Mouse (Mus musculus) CH12.LX (cell line): ENCODE results near the gene Taf10. TPM values are rescaled to one million over a fixed set of nuclear protein-coding genes. Genes with fewer than 3 reads are reported as not detected.

Source experiments
- DNase-seq: peaks from one replicate; pipeline ENCODE4 v3.0.0-alpha.2; 2013; ENCODE audit errors: extremely low read depth
- H3K27ac ChIP-seq: 2 replicates; pipeline ENCODE4 v1.5.1; 2012; ENCODE audit warnings: low read depth, mild to moderate bottlenecking, control low read depth, moderate library complexity; ENCODE audit not compliant: insufficient read depth
- H3K27me3 ChIP-seq: replicated peaks from 2 replicates; pipeline ENCODE3; 2012; ENCODE audit warnings: inconsistent platforms
- H3K36me3 ChIP-seq, 2 experiments: replicated peaks in 1 of 2; 2 replicates each; pipeline versions ENCODE3 to v1.6.1; 2012; ENCODE audit warnings: inconsistent platforms in 1 of 2, low read length in 1 of 2, mild to moderate bottlenecking in 1 of 2, mixed read lengths in 1 of 2, moderate library complexity in 1 of 2; ENCODE audit not compliant: control insufficient read depth in 1 of 2, insufficient read depth in 1 of 2
- H3K4me1 ChIP-seq, 2 experiments: 2 replicates each; pipeline ENCODE4 v1.6.1; 2012; ENCODE audit warnings: inconsistent platforms in 1 of 2, moderate library complexity in 1 of 2; ENCODE audit not compliant: insufficient read depth in 2 of 2, control insufficient read depth in 1 of 2
- H3K4me2 ChIP-seq: 2 replicates; pipeline ENCODE4 v1.6.1; 2012; ENCODE audit warnings: low read depth, mild to moderate bottlenecking, control low read depth; ENCODE audit not compliant: poor library complexity, insufficient read depth, severe bottlenecking
- H3K4me3 ChIP-seq, 3 experiments: fragments of 150-350 bp in 1 of 3; sonication (generic) in 1 of 3; replicated peaks in 1 of 3; 2 replicates each; pipeline versions ENCODE3 to v1.5.1; 2011 to 2012; ENCODE audit warnings: low read depth in 2 of 3, low read length in 2 of 3, mild to moderate bottlenecking in 2 of 3, moderate library complexity in 2 of 3, control low read depth in 1 of 3, improper control_type of control experiment in 1 of 3, inconsistent platforms in 1 of 3, mixed read lengths in 1 of 3; ENCODE audit not compliant: poor library complexity in 1 of 3
- H3K79me2 ChIP-seq: replicated peaks from 2 replicates; pipeline ENCODE4 v1.6.1; 2012; ENCODE audit warnings: mild to moderate bottlenecking, moderate library complexity; ENCODE audit not compliant: control insufficient read depth, poor library complexity, insufficient read depth, severe bottlenecking; ENCODE audit errors: extremely low read depth
- H3K9ac ChIP-seq: 2 replicates; pipeline ENCODE4 v1.6.1; 2012; ENCODE audit warnings: low read depth, mild to moderate bottlenecking, control low read depth, moderate library complexity; ENCODE audit not compliant: insufficient read depth
- H3K9me3 ChIP-seq: replicated peaks from 2 replicates; pipeline ENCODE3; 2012; ENCODE audit warnings: low read length, inconsistent platforms, mixed read lengths
- CHD2 ChIP-seq: IDR thresholded peaks from 2 replicates; pipeline ENCODE4 v1.6.1; 2011; ENCODE audit warnings: low read length, improper control_type of control experiment
- ELF1 ChIP-seq: IDR thresholded peaks from 2 replicates; pipeline ENCODE4 v1.6.1; 2014; ENCODE audit warnings: low read depth, mild to moderate bottlenecking, inconsistent platforms, low read length, improper control_type of control experiment
- EP300 ChIP-seq: IDR thresholded peaks from 2 replicates; pipeline ENCODE4 v1.6.1; 2011; ENCODE audit warnings: low read length, improper control_type of control experiment
- ETS1 ChIP-seq: conservative IDR thresholded peaks from 2 replicates; pipeline ENCODE4 v1.6.1; 2012; ENCODE audit warnings: low read depth, mild to moderate bottlenecking, inconsistent platforms, low read length, improper control_type of control experiment, moderate library complexity
- GABPA ChIP-seq: IDR thresholded peaks from 2 replicates; pipeline ENCODE4 v1.6.1; 2012; ENCODE audit warnings: low read depth, low read length, improper control_type of control experiment, inconsistent platforms; ENCODE audit not compliant: insufficient replicate concordance
- HCFC1 ChIP-seq: IDR thresholded peaks from 2 replicates; pipeline ENCODE4 v1.6.1; 2012; ENCODE audit warnings: low read depth, mild to moderate bottlenecking, inconsistent platforms, low read length, improper control_type of control experiment
- JUN ChIP-seq: IDR thresholded peaks from 2 replicates; pipeline ENCODE4 v1.6.1; 2011; ENCODE audit warnings: low read depth, mild to moderate bottlenecking, low read length, improper control_type of control experiment, moderate library complexity; ENCODE audit not compliant: insufficient read depth
- MAFK ChIP-seq: IDR thresholded peaks from 2 replicates; pipeline ENCODE4 v1.6.1; 2011; ENCODE audit warnings: low read length, improper control_type of control experiment; ENCODE audit not compliant: insufficient replicate concordance
- MAX ChIP-seq: IDR thresholded peaks from 2 replicates; pipeline ENCODE4 v1.6.1; 2011; ENCODE audit warnings: low read length, improper control_type of control experiment
- MEF2A ChIP-seq: IDR thresholded peaks from 2 replicates; pipeline ENCODE4 v1.6.1; 2014; ENCODE audit warnings: low read depth, mild to moderate bottlenecking, inconsistent platforms, low read length, improper control_type of control experiment, borderline replicate concordance
- MYC ChIP-seq: IDR thresholded peaks from 2 replicates; pipeline ENCODE4 v1.6.1; 2011; ENCODE audit warnings: low read depth, mild to moderate bottlenecking, improper control_type of control experiment, low read length
- NELFE ChIP-seq: IDR thresholded peaks from 2 replicates; pipeline ENCODE4 v1.6.1; 2011; ENCODE audit warnings: low read depth, low read length, improper control_type of control experiment
- NRF1 ChIP-seq: IDR thresholded peaks from 2 replicates; pipeline ENCODE4 v1.6.1; 2014; ENCODE audit warnings: low read depth, mild to moderate bottlenecking, inconsistent platforms, low read length, improper control_type of control experiment, moderate library complexity
- POLR2A ChIP-seq: IDR thresholded peaks from 2 replicates; pipeline ENCODE4 v1.6.1; 2011; ENCODE audit warnings: low read depth, mild to moderate bottlenecking, improper control_type of control experiment, low read length
- POLR2AphosphoS2 ChIP-seq: IDR thresholded peaks from 2 replicates; pipeline ENCODE4 v1.6.1; 2011; ENCODE audit warnings: low read depth, low read length, improper control_type of control experiment
- SIN3A ChIP-seq: IDR thresholded peaks from 2 replicates; pipeline ENCODE4 v1.6.1; 2012; ENCODE audit warnings: low read length, improper control_type of control experiment, inconsistent platforms
- TBP ChIP-seq: conservative IDR thresholded peaks from 2 replicates; pipeline ENCODE4 v1.6.1; 2011; ENCODE audit warnings: low read depth, low read length, improper control_type of control experiment
- UBTF ChIP-seq: IDR thresholded peaks from 2 replicates; pipeline ENCODE4 v1.6.1; 2012; ENCODE audit warnings: low read depth, mild to moderate bottlenecking, inconsistent platforms, low read length, improper control_type of control experiment, moderate library complexity
- ZC3H11A ChIP-seq: IDR thresholded peaks from 2 replicates; pipeline ENCODE4 v1.6.1; 2012; ENCODE audit warnings: low read depth, mild to moderate bottlenecking, inconsistent platforms, low read length, improper control_type of control experiment
- ZNF384 ChIP-seq: IDR thresholded peaks from 2 replicates; pipeline ENCODE4 v1.6.1; 2012; ENCODE audit warnings: low read depth, low read length, improper control_type of control experiment, inconsistent platforms
- dilution Hi-C: fragments of 300-500 bp; cut with MboI; formaldehyde crosslinking; loops from 2 replicates; pipeline ENCODE4 v1.14.3; 2020; ENCODE audit warnings: low sequenced_read_pairs; ENCODE audit not compliant: extremely low pct_unique_long_range_greater_than_20kb, extremely low pct_ligation_motif_present
- in situ Hi-C: fragments of 300-500 bp; cut with MboI; formaldehyde crosslinking; loops from 3 replicates; pipeline ENCODE4 v1.14.3; 2019; ENCODE audit warnings: low sequenced_read_pairs, low pct_ligation_motif_present, low pct_unique_long_range_greater_than_20kb, mixed read lengths
- polyA plus RNA-seq: library from polyadenylated mRNA; unstranded; fragments of >175 nt; gene quantifications from 2 replicates; pipeline ENCODE4 v1.2.1, GENCODE M21; 2012; ENCODE audit warnings: low read depth; ENCODE audit not compliant: insufficient read length
- total RNA-seq, 2 experiments: library from RNA; depleted of rRNA; stranded (reverse); fragments of 300-350 nt in 1 of 2; fragments of >200 nt in 1 of 2; gene quantifications; 2 replicates each; pipeline ENCODE4 v1.2.3; 2012 to 2014

Taf10 gene
- total and polyA plus RNA-seq, 3 experiments, result 259 to 461 (median 330) TPM

DNA sequence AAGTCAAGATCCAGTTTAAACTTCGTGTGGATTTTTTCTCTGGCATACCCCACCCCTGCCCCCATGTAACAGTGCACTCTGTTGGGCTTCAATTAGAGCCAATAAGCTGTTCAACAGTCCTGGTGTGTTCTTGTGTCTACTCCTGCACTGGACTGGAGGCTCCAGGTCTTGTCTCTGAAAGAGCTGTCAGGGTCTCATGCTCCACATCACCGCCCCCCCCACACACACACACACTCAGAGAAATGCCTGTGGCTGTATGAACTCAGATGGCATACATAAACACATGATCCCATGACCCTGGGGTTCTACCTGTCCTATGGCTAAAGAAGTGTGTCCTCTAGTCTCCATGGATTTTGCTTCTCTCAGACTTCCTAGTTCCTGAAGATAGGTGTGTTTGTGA is 31.9 kb upstream of the Taf10 start:
- no peak for DNase-seq
- TF ChIP-seq EP300, result no peak
- no peak for TF ChIP-seq SIN3A
- no peak for TF ChIP-seq POLR2AphosphoS2
- TF ChIP-seq HCFC1, result no peak
- no peak for TF ChIP-seq MAFK
- TF ChIP-seq TBP, result no peak
- TF ChIP-seq NRF1, result no peak
- TF ChIP-seq ZNF384, result no peak
- TF ChIP-seq POLR2A, result no peak
- H3K27ac ChIP-seq, result no peak overlapping the region
- H3K4me3 ChIP-seq, result no peak overlapping the region
- no peaks in the 10 kb centered on the region for H3K9me3 ChIP-seq
- H3K9ac ChIP-seq, result no peak overlapping the region
- no peaks in the 10 kb centered on the region for H3K79me2 ChIP-seq
- in situ Hi-C loops (no loop called here), dilution Hi-C loops (no loop called here)
- no peaks in the 10 kb centered on the region for H3K36me3 ChIP-seq
- no peak overlapping the region for H3K4me2 ChIP-seq
- no peaks in the 10 kb centered on the region for H3K27me3 ChIP-seq
- peaks cover 11 to 32% of the 10 kb centered on the region in 2 experiments for H3K4me1 ChIP-seq

DNA sequence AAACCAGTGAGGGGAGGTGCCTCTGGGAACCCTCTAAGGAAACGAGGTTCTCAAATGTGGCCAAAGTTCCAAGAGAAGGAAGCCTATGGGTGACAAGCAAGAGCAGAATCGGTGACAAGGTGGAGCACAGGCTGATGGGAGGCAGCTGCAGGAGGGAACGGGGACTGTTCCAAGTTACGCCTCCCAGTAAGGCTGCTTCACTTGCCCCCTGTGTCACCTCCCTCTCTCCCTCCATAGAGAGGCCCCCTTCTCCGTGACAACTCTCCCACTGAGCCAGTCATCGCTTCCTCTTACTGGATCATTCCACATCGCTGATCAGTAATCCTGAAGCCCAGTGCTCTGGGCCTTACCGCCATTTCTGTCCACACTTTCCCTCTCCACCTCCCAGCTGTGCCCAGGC is 30.5 kb upstream of the Taf10 start:
- no peaks in the 10 kb centered on the region for H3K36me3 ChIP-seq
- H3K4me2 ChIP-seq, result no peak overlapping the region
- dilution Hi-C loops, result no loop called here
- no peak overlapping the region for H3K9ac ChIP-seq
- H3K9me3 ChIP-seq, result no peaks in the 10 kb centered on the region
- TF ChIP-seq NELFE (no peak), TBP (no peak), POLR2A (no peak), MAX (no peak), ZNF384 (no peak), JUN (no peak), UBTF (no peak), MEF2A (no peak), POLR2AphosphoS2 (no peak), GABPA (no peak), ETS1 (no peak), ELF1 (no peak), CHD2 (no peak), MYC (no peak), ZC3H11A (no peak)
- no peaks in the 10 kb centered on the region for H3K27me3 ChIP-seq
- no peaks in the 10 kb centered on the region for H3K79me2 ChIP-seq
- H3K4me3 ChIP-seq, result no peak overlapping the region
- peaks cover 11 to 32% of the 10 kb centered on the region in 2 experiments for H3K4me1 ChIP-seq
- no peak overlapping the region for H3K27ac ChIP-seq
- no peak for DNase-seq
- in situ Hi-C loops, result no loop called here
